Mouse (Mus musculus): Measurements from ENCODE around the gene Rcor1.

Rcor1 gene

DNA sequence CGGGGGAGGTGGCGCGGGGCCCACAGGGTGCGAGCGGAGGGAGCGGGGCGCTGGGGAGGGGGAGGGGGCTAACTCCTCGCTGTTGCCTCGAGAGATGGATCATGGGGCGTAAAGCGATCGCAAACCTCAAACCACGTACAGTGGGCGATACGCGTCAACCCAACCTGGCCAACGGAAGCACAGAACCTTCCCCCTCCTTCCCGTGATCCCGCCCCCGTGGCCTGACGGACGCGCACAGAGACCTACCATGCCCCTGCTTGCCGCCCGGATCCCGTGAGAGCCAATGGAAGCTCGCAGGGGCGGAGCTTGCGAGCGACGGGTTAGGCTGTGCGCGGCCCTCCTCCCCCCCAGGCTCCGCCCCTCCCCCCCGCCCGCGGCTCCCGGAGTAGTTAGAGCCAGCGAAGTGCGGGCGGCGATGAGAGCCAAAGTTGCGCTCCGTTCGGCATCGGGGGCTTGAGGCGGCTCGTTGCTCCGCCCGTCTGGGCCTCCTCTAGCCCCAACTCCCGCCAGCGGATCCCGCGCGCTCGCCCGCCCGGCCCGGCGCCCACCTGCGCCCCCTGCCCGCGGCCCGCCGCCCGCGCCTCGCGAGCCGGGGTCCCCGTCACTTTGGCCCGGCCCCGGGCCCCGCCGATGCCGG is at the start of gene Rcor1:
Rcor1 (plus strand) TSS at position 376 of the 637 bp plus-strand sequence.
- peak; percentile 99 for DNase-seq (ENCODE audit: low read depth, low spot score)

DNA sequence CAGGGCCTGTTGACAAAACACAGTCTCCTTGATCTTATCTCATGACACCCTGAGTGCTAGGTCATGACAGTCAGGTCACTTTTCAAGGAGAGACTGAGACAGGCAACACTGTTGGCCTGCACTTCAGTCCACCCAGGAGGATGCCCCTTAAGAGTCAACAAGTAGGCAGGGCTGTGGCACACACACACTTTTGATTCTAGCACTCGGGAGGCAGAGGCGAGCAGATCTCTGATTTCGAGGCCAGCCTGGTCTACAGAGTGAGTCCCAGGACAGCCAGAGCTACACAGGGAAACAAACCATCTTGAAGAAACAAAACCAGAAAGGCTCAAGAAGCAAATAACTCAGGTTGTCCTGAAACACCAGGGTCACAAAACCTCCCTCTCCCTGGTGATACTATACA is 49.7 kb upstream of the Rcor1 start:
- DNase-seq (ENCODE audit: low read depth, low spot score) = no peak

DNA sequence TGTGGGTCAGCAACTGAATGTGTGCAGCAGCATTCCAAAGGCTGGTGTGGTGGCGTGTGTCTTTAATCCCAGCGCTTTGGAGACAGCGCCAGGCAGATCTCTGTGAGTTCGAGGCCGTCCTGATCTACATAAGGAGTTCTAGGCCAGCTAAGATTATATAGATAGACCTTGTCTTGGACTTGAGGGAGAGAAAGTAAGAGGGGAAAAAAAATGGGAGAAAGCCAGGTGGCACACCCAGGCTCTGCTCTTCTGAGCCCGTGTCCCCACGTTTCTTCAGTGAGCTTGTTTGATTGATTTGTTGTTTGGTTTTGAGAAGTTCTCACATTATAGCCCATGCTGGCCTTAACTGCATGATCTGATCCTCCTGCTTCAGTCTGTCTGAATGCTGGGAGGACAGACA is 48.7 kb upstream of the Rcor1 start:
- DNase-seq (ENCODE audit: low read depth, low spot score) = no peak

DNA sequence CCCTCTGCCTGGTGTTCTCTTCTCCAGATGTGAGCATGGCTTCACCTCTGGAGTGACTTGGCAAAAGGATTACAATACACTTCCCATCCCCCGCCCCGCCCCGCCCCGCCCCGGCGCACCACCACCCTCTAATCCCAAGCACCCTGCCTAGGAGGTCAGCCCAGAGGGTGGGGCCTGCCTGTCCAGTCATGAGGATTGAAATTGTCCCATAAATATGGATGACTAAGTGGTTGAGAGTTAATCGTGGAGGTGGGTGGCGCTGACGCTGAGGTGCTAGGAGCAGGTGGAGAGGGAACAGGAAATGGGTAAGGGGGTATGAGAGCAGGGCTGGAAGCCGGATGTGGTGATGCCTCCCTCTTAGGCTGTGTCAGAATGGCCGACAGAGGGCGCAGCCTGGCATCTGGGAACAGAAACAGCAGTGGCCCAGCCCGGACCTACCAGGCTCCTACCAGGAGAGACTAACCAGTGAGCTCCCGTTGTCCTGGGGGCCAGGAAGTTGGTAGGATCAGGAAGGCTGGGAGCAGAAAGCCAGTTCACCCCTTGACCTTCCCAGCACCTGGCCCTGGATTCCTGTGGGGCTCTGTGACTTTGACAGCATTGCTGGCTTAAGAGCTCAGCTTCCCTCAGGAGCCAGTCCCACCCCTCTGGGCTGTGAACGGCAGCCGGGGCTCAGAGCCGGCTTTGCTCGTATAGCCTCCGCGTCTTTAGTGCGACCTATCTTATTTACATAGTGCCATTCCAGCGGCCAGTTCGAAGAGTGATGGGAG is 47.6 kb upstream of the Rcor1 start:
- DNase-seq (ENCODE audit: low read depth, low spot score) = peak; percentile 90

DNA sequence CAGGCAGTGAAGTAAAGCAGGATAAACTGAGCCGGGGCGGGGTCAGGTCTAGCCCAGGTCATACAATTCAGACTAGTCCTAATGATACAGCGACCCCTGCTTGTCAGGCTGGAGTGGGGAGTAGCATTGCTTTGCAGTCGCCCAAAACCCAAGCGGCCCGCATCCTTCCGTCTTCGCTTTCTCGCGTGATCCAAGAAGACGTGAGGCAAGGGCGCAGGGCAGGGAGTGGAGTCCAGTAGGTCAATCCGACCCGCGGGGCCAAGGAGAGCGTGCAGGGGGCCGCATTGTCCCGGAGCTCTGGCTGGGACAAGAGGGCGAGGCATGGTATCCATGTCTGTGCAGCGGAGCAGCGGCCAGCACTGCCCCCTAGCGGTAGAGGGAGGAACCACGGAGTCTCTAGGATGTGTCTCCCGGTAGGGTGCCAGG is 47.0 kb upstream of the Rcor1 start:
- peak; percentile 89 for DNase-seq (ENCODE audit: low read depth, low spot score)

DNA sequence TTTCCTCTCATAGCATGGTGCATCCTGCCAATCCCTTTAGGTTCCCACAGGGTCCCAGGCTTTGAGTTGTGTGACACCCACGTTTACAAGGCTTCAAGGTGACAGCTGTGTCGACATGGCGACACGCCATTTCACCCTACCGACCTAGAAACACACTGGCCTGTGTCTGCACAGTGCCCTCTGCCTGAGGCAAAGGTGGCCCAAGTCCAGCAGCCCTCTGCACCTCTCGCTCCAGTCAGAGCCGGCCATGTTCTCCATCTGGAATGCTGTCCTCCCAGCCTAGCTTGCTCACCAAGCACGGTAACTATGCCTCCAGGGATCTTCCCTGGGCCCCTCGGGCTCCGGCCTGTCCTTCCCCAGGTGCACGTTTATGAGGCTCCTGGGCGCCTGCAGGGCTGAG is 46.4 kb upstream of the Rcor1 start:
- no peak for DNase-seq (ENCODE audit: low read depth, low spot score)

DNA sequence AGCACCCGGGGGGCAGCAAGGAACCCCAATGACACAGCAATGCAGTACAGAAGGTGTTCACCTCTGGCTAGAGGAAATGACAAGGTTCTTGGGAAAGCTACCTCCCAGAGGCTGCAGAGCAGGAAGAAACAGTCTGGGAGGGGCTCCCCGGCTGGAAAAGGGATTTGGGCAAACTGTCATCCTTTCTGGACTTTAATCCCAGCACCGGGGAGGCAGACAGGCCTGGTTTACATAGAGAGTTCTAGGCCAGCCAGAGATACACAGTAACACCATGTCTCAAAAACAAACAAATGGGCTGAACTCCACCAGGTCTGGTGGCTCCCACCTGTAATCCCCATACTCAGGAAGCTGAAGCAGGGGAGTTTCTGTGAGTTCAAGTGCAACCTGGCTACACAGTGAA is 45.9 kb upstream of the Rcor1 start:
- no peak for DNase-seq (ENCODE audit: low read depth, low spot score)

DNA sequence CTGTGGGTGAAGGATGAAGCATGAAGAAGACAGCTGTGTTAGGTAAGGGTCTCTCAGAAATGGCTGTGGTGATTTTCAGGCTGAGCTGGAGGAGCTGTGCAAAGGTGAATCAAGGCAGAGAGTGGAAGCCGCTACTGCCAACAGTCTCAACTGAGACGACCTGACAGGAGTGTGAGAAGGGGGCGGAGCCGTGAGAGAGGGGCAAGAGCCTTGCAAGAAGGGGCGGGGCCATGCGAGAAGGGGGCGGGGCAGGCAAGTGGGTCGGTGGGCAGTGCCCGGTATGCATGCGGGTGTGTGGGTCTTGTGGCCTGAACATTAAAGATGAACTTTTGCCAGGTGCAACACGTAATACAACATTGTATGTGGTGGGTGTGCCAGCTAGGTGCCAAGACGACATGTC is 44.5 kb upstream of the Rcor1 start:
- no peak for DNase-seq (ENCODE audit: low read depth, low spot score)

DNA sequence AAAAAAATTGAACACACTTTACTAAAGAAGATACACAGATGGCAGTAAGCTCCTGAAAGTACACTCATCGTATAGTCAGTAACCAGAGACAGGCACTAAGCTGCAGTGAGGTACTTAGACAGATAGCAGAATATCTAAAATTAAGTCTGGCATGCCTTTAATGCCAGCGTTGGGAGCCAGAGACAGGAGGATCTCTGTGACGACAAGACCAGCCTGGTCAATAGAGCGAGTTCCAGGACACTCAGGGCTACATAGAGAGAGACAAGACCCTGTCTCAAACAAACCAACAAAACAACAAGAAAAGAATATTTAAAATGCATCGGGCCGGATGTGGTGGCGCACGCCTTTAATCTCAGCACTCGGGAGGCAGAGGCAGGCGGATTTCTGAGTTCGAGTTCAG is 41.1 kb upstream of the Rcor1 start:
- no peak for DNase-seq (ENCODE audit: low read depth, low spot score)

DNA sequence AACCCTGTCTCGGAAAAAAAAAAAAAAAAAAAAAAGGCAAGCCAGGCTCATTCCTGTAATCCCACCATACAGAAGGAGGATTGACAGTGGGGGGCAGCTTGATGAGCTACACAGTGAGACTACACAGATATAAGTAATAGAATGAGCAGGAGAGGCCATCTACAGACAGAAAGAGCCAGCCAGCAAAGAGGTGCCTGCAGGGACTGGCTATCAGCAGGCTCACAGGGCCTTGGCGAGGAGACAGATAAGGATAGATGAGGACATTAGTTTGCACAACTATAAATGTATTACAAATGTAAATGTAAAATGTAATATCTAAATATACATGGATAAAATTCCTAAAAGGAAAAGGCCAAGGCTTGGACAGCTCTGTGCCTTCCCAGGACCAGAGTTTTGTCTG is 39.3 kb upstream of the Rcor1 start:
- no peak for DNase-seq (ENCODE audit: low read depth, low spot score)

DNA sequence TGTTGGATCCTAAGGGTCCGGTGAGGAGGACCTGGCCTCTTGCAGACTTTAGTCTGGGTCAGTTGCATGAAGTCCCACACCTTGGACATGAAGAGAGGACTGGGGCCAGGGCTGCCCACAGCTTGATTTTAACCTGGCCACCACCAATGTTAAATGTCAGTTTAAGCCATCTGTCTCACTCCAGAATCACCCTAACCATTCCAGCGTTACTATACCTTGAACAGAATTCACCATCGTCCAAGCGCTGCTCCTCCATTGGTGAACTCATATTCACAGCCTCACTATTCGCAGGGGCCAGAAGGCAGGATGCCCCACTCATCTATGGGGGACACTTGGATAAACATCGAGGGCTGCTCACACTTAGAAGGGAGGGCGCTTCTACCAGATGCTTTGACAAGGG is 38.2 kb upstream of the Rcor1 start:
- no peak for DNase-seq (ENCODE audit: low read depth, low spot score)

DNA sequence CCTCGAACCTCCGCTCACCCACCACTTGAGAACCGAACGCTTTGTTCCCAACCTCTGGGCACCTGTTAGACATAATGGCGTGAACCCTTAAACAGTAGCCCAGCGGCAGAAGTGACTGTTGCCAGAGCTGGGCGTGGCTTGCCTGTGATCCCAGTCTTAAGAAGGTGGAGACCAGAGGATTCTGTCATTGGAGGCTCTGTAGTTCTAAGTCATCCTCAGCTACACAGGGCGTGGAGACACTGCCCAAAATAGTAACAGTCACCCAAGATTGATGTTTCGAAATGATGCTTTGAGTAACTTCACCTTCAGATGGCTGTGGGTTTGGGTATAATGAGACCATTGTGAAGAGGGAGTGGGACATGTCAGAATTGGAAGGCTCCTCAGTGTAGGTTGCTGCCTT is 35.0 kb upstream of the Rcor1 start:
- DNase-seq (ENCODE audit: low read depth, low spot score) = no peak

DNA sequence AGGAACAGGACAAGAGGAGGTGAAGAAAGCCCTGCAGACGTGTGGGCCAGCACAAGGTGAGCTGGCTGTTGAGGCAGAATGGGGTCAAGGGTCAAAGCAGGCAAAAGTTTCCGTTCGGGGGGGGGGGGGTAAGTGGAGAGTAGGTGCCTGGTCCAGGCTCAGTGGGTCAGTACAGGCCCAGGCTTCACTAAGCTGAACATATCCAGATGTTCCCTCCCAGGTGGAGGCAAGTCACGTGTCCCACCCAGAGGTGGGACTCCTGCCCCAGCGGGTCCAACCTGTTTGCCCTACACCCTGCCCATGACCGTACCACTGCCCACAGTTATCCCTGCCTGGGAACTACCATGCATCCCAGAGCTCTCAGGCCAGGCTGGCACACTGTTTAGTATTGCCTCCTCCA is 33.3 kb upstream of the Rcor1 start:
- no peak for DNase-seq (ENCODE audit: low read depth, low spot score)

DNA sequence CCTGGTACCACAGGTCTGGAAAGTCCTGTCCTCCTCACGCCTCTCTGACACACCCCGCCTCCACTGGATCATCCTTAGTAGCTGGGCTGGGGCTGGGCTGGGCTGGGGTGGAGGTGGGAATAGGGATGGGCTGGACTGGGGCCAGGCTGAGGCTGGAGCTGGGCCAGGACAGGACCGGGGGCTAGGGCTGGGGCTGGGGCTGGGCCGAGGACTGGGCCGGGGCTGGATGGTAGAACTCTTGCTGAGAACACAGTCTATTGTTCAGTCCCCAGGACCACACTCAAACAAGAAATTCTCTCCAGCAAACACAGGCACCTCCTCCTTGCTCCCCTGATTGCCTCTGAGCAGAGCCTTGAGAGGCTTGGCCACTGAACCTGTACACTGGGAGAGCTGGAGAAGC is 32.8 kb upstream of the Rcor1 start:
- DNase-seq (ENCODE audit: low read depth, low spot score) = no peak

DNA sequence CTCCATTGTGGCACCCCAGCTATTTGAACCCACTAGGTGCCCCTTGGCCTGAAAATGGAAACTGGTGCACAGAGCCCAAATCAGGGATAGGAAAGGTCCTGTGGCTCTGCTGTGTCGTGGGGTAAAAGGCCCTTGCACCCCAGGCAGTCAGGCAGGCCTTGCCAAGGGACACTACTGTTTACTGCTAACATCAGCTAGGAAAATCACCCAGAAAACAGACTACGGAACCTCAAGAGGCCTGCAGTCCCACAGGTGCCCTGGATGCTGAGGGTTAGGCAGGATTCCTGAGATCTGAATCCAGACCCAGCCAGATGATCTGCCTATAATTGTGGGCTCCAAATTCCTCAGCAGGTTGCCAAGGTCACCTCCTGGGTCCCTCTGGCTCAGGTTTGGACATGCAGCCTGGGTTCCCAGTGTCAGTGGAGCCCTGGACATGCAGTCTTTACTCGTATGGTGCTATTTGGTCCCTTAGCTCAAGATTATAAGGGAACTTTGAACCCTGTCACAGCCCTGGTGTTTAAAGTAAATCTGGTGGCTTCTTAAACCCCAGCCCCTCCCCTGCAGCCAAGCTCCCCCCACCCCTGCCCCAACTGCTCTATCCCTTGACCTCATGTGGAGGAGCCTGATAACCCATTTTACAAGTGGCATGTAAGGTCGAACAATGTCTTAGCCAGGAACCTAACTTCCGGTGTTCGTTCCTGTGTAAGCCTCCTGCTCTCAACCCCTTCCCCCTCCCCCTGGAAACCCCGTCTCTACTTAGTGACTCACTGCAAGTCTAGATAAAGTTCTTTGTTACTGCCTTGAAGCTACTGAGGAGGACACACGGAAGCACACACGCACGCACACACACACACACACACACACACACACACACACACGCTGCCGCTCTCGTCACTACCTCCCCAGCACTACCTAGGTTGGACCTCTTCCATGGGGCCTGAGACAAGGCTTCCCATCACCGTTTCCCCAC is 31.7 kb upstream of the Rcor1 start:
- no peak for DNase-seq (ENCODE audit: low read depth, low spot score)

DNA sequence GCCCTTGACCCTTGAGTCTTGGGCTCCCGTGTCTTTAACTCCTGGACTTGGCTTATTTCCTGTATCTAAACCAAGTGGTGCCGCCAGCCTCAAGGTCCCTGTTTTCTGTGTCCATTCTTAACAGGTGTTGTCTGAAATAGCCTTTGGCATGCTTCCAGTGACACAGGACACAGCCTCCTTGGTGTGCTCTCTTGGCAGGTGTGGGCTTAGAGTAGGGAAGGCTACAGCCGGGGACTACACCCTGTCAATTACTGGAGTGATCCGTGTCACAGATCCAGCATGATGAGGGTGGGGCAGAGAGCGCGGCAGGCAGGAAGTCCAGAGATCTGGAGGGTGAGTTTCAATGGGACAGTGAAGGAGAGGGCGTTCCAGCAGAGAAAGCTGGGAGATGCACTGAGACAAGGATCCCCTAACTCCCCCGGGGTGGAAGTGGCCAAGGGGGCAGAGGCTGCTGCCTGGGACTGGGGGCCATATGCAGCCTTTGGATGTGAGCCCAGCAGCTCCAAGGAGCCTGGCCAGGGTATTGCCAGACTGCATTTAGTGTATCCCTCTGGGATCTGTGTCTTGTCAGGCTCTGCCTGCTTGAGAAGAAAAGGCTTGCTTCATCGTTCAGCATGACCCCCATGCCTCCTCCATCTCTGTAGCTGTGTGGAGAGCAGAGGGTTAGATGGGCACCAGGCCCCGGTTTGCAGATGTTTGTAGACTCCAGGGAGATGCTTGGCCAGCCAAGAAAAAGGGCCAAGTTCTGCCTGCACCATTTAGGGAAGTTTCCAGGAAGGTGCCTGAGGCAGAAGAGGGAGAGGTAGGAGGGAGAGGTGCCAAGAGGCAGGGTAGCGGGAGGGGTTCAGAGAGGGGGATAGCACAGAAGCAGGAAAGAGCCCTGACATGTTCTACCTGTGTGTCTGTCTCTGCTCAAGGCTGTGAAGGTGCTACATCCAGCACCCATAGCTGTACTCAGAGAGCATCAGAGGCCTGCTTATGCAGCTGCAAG is 30.4 kb upstream of the Rcor1 start:
- no peak for DNase-seq (ENCODE audit: low read depth, low spot score)

DNA sequence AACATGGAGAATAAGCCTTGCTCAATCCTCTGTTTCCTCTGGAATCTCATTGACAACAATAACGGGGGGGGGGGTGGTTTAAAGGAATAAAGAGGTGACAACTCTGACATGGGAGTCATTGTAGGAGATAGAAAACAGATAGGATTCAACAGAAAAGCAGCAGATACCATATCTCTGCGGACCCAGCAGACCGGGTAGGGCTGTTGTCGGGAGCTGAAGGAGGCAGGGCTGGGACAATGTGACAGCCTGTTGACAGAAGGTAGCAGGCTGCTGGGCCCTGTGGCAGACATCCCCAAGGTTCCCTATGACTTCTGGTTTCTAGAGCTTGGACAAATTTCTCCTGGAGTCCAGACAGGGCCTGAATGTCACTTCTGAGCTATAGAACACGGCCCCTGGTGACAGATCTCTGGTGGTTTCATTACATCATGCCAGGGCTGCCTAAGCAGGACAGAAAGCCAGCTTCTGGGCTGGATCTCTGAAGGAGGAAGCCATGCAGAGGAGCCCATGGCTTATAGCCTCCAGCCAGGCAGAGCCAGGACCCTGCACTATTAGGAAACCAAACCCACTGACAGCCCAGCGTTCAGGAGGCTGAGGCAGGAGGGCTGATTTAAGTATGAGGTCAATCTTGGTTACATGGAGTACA is 29.4 kb upstream of the Rcor1 start:
- DNase-seq (ENCODE audit: low read depth, low spot score) = no peak

DNA sequence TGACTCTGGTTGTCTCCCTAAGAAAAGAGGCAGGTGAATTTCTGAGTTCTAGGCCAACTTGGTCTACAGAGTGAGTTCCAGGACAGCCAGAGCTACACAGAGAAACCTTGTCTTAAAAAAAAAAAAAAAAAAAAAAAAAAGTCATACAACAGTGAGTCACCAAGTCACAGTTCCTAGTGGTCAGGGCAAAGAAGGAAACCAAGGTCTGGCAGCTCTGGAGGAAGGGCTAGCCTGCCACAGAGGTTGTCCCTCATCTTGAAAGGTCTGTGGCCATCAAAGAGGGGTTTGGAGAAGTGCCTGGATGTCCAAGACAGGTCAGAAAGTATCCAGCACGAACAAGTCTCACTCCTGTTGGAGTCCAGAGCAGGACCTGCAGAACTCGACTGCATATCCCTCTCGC is 22.3 kb upstream of the Rcor1 start:
- DNase-seq (ENCODE audit: low read depth, low spot score) = no peak

DNA sequence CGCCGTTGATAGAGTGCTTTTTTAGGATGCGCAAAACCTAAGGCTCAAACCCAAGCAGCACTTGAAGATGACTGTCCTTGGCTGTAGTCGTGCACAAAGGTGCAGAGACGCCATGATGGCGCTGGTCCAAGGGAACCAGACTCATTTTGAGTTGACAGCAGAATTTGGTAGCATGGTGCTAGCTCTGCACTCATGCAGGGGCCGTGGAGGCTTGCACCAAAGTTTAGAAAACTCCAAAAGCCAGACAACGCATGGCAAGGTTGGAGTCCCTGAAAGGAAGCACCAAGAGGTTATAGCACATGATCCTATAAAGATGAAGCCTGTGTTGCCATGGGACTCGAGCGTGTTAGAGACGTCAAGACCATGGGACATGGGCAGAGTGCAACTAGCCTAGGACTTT is 21.1 kb upstream of the Rcor1 start:
- DNase-seq (ENCODE audit: low read depth, low spot score) = no peak

DNA sequence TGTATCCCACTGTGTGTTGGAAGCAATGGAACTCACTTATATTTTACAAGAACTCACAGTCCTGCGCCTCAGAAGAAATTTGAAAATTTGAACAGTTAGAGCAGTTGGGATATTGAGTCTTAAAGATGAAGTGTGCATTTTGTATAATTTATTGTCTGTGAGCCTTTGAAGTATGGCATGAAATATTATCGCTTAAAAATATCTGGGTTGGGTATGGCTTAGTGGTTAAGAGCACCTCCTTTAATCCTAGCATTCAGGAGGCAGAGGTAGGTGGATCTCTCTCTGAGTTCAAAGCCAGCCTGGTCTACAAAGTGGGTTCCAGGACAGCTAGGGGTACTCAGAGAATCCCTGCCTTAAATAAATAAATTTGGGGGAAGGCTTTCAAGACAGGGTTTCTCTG is 20.1 kb upstream of the Rcor1 start:
- DNase-seq (ENCODE audit: low read depth, low spot score) = no peak

DNA sequence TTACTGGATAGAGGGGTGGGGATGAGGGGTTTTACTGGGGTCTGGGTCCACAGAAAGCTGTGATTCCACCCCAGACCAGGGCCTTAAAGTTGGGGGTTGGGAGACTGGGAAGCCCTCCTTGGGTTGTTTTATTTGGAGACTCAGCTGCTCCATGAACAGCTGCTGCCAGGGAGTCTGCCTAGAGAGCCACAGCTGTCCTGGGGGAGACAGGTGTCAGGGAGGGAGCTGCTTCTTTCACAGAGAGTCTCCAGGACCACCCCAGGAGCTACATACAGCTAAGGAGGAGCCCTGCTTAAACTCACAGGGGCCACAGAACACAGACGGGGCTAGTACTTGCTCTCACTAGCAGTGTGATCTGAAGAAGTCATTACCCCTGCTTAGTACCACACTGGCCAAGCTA is 18.0 kb upstream of the Rcor1 start:
- DNase-seq (ENCODE audit: low read depth, low spot score) = no peak
